Mouse (Mus musculus): ENCODE measurements around the gene Ror2. TPM values are rescaled to one million over a fixed set of nuclear protein-coding genes. Genes with fewer than 3 reads are reported as not detected.

Ror2 gene
- polyA plus RNA-seq, 1 experiment from 2014 or later = 3.3 TPM

GRCm38 (mm10) chr13:53201628-53202438 is 84.1 kb downstream of the Ror2 start:
- no peak; the same call in 1 of the 2 replicates for ATAC-seq (replicated peaks)
- H3K27me3 ChIP-seq = no peaks in the 10 kb centered on the region
- 0 out of 2 replicates have a peak overlapping the region, but pooled peaks have one; percentile 7 for H3K4me2 ChIP-seq (replicated peaks)
- H3K4me3 ChIP-seq = no peak overlapping the region
- no peaks in the 10 kb centered on the region for H3K9me3 ChIP-seq
- 0 out of 2 replicates have a peak overlapping the region, but pooled peaks have one; percentile 25 for H3K27ac ChIP-seq (replicated peaks)
- 9% methylated on average over 18 of the region's 18 CpGs for WGBS
- H3K36me3 ChIP-seq = no peaks in the 10 kb centered on the region
- no peak overlapping the region for H3K9ac ChIP-seq (replicated peaks)
- H3K4me1 ChIP-seq = peaks cover 30% of the 10 kb centered on the region

- Histone ChIP-seq H3K27ac (replicated peaks) (no peak overlapping the region), H3K9ac (replicated peaks) (no peak overlapping the region), H3K27me3 (no peaks in the 10 kb centered on the region), H3K9me3 (no peaks in the 10 kb centered on the region), H3K36me3 (no peaks in the 10 kb centered on the region), H3K4me1 (peaks cover 40% of the 10 kb centered on the region), H3K4me2 (replicated peaks) (no peak overlapping the region), H3K4me3 (no peak overlapping the region)
- 65% methylated on average over 4 of the region's 4 CpGs for WGBS
- no peak for ATAC-seq (replicated peaks)
Measured at GRCm38 (mm10) chr13:53200121-53200520, 85.8 kb downstream of the Ror2 start.

GRCm38 (mm10) chr13:53199262-53199661 is 86.7 kb downstream of the Ror2 start:
- Histone ChIP-seq H3K4me2 (replicated peaks) (no peak overlapping the region), H3K4me1 (peaks cover 43% of the 10 kb centered on the region), H3K36me3 (no peaks in the 10 kb centered on the region), H3K9me3 (no peaks in the 10 kb centered on the region), H3K9ac (replicated peaks) (no peak overlapping the region), H3K27me3 (no peaks in the 10 kb centered on the region), H3K4me3 (no peak overlapping the region), H3K27ac (replicated peaks) (no peak overlapping the region)
- ATAC-seq (replicated peaks) = no peak
- 91% methylated on average over 7 of the region's 7 CpGs for WGBS

- Histone ChIP-seq H3K9ac (replicated peaks) (no peak overlapping the region), H3K4me2 (replicated peaks) (no peak overlapping the region), H3K27ac (replicated peaks) (peak overlapping the region; percentile 64), H3K36me3 (no peaks in the 10 kb centered on the region), H3K4me1 (peaks cover 35% of the 10 kb centered on the region), H3K9me3 (no peaks in the 10 kb centered on the region), H3K27me3 (no peaks in the 10 kb centered on the region), H3K4me3 (no peak overlapping the region)
- 0 out of 2 replicates have a peak, but pooled peaks have one; percentile 24 for ATAC-seq (replicated peaks)
- WGBS = 62% methylated on average over 7 of the region's 7 CpGs
Measured at GRCm38 (mm10) chr13:53196690-53197089, 89.2 kb downstream of the Ror2 start.

GRCm38 (mm10) chr13:53195951-53196677 is 89.8 kb downstream of the Ror2 start:
- no peak overlapping the region for H3K4me3 ChIP-seq
- H3K27ac ChIP-seq (replicated peaks) = peak overlapping the region; percentile 86
- ATAC-seq (replicated peaks) = peak; percentile 59; the same call in 1 of the 2 replicates
- WGBS = 67% methylated on average over 6 of the region's 6 CpGs
- no peak overlapping the region for H3K4me2 ChIP-seq (replicated peaks)
- peaks cover 30% of the 10 kb centered on the region for H3K4me1 ChIP-seq
- no peaks in the 10 kb centered on the region for H3K9me3 ChIP-seq
- H3K9ac ChIP-seq (replicated peaks) = no peak overlapping the region
- no peaks in the 10 kb centered on the region for H3K36me3 ChIP-seq
- no peaks in the 10 kb centered on the region for H3K27me3 ChIP-seq

DNA sequence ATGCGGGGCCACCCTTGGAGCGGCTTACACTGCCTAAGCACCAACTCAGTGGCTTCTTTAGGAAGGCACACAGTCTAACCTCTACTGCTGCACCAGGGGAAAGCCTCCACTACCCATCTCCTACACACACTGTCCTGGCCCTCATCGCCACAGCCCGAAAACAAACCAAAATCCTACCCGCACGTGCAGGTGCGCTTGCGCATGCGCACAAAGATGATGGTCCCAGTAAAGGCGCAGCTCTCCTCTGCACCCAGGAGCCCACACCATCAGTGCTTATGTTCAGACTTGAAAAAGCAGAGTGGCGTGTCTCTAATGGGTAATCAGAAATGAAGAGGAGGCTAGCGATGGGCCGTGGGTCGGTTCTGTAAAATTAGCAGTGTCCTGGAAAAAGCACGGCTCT is 91.6 kb downstream of the Ror2 start:
- Histone ChIP-seq H3K9me3 (no peaks in the 10 kb centered on the region), H3K36me3 (no peaks in the 10 kb centered on the region), H3K4me2 (replicated peaks) (no peak overlapping the region), H3K4me3 (no peak overlapping the region), H3K27me3 (no peaks in the 10 kb centered on the region), H3K4me1 (peaks cover 25% of the 10 kb centered on the region), H3K27ac (replicated peaks) (no peak overlapping the region; the same call in 1 of the 2 replicates), H3K9ac (replicated peaks) (no peak overlapping the region)
- ATAC-seq (replicated peaks) = no peak
- 92% methylated on average over 15 of the region's 15 CpGs for WGBS

GRCm38 (mm10) chr13:53193713-53194112 is 92.2 kb downstream of the Ror2 start:
- 76% methylated on average over 6 of the region's 6 CpGs for WGBS
- Histone ChIP-seq H3K4me3 (no peak overlapping the region), H3K27me3 (no peaks in the 10 kb centered on the region), H3K9ac (replicated peaks) (no peak overlapping the region), H3K27ac (replicated peaks) (no peak overlapping the region), H3K36me3 (no peaks in the 10 kb centered on the region), H3K9me3 (no peaks in the 10 kb centered on the region), H3K4me2 (replicated peaks) (no peak overlapping the region), H3K4me1 (peaks cover 25% of the 10 kb centered on the region)
- ATAC-seq (replicated peaks) = no peak

GRCm38 (mm10) chr13:53192286-53192685 is 93.6 kb downstream of the Ror2 start:
- no peaks in the 10 kb centered on the region for H3K36me3 ChIP-seq
- peaks cover 17% of the 10 kb centered on the region for H3K4me1 ChIP-seq
- no peaks in the 10 kb centered on the region for H3K9me3 ChIP-seq
- no peak overlapping the region for H3K4me2 ChIP-seq (replicated peaks)
- H3K4me3 ChIP-seq = no peak overlapping the region
- no peaks in the 10 kb centered on the region for H3K27me3 ChIP-seq
- no peak for ATAC-seq (replicated peaks)
- no peak overlapping the region for H3K27ac ChIP-seq (replicated peaks)
- no peak overlapping the region for H3K9ac ChIP-seq (replicated peaks)
- WGBS = 93% methylated on average over 6 of the region's 6 CpGs

- Histone ChIP-seq H3K9me3 (no peaks in the 10 kb centered on the region), H3K27me3 (no peaks in the 10 kb centered on the region), H3K9ac (replicated peaks) (no peak overlapping the region), H3K4me2 (replicated peaks) (no peak overlapping the region), H3K36me3 (no peaks in the 10 kb centered on the region), H3K4me1 (peaks cover 12% of the 10 kb centered on the region), H3K4me3 (no peak overlapping the region), H3K27ac (replicated peaks) (no peak overlapping the region)
- no peak for ATAC-seq (replicated peaks)
- 71% methylated on average over 7 of the region's 7 CpGs for WGBS
Measured at GRCm38 (mm10) chr13:53191657-53192056, 94.3 kb downstream of the Ror2 start.

GRCm38 (mm10) chr13:53188935-53189334 is 97.0 kb downstream of the Ror2 start:
- H3K27me3 ChIP-seq = no peaks in the 10 kb centered on the region
- no peaks in the 10 kb centered on the region for H3K4me1 ChIP-seq
- 88% methylated on average over 10 of the region's 10 CpGs for WGBS
- no peak overlapping the region for H3K4me2 ChIP-seq (replicated peaks)
- no peak for ATAC-seq (replicated peaks)
- H3K36me3 ChIP-seq = no peaks in the 10 kb centered on the region
- no peak overlapping the region for H3K4me3 ChIP-seq
- H3K27ac ChIP-seq (replicated peaks) = no peak overlapping the region
- H3K9ac ChIP-seq (replicated peaks) = no peak overlapping the region
- no peaks in the 10 kb centered on the region for H3K9me3 ChIP-seq

GRCm38 (mm10) chr13:53184858-53185257 is 101.1 kb downstream of the Ror2 start:
- Histone ChIP-seq H3K27me3 (no peaks in the 10 kb centered on the region), H3K9me3 (no peaks in the 10 kb centered on the region), H3K4me1 (peaks cover 6% of the 10 kb centered on the region; the same call in 1 of the 2 replicates), H3K4me2 (replicated peaks) (no peak overlapping the region), H3K27ac (replicated peaks) (no peak overlapping the region), H3K4me3 (no peak overlapping the region), H3K36me3 (no peaks in the 10 kb centered on the region), H3K9ac (replicated peaks) (no peak overlapping the region)
- WGBS = 95% methylated on average over 1 of the region's 1 CpGs
- ATAC-seq (replicated peaks) = no peak

DNA sequence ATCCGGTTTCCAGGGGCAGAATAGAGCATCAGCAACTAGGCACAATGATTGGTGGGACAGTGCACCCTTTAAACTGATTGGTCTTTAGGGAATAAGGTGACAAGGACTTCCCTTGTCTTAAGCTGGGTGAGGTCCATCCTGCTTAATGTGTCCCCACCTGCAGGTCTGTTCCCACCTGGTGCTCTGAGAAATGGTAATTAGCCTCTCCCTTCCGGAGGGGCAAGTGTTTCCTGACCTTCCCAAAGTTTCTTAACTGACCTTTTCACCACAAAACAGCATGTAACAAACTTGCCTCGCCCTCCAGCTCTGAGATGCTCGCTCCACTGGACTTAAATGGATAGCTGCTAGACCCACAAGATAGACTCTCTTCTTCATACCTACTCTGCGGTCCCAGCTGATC is 101.8 kb downstream of the Ror2 start:
- no peak overlapping the region for H3K27ac ChIP-seq (replicated peaks)
- H3K27me3 ChIP-seq = no peaks in the 10 kb centered on the region
- no peak overlapping the region for H3K9ac ChIP-seq (replicated peaks)
- no peaks in the 10 kb centered on the region for H3K9me3 ChIP-seq
- H3K36me3 ChIP-seq = no peaks in the 10 kb centered on the region
- H3K4me3 ChIP-seq = no peak overlapping the region
- 65% methylated on average over 5 of the region's 5 CpGs for WGBS
- H3K4me1 ChIP-seq = peaks cover 7% of the 10 kb centered on the region
- no peak for ATAC-seq (replicated peaks)
- no peak overlapping the region for H3K4me2 ChIP-seq (replicated peaks)
